Mouse (Mus musculus): ENCODE measurements around the gene Bbs4. TPM values are rescaled to one million over a fixed set of nuclear protein-coding genes. Genes with fewer than 3 reads are reported as not detected.
"Not testable (repeated sequence)": the region's sequence is repeated elsewhere in the genome, so short reads cannot be mapped to it uniquely, and the experiment has no call there.

Gene Bbs4
- 12.6 and 14.3 TPM in 2 replicates for polyA plus RNA-seq (2015; fragmentation: Nextera tagmentation; extraction: Ambion mirVana)

DNA sequence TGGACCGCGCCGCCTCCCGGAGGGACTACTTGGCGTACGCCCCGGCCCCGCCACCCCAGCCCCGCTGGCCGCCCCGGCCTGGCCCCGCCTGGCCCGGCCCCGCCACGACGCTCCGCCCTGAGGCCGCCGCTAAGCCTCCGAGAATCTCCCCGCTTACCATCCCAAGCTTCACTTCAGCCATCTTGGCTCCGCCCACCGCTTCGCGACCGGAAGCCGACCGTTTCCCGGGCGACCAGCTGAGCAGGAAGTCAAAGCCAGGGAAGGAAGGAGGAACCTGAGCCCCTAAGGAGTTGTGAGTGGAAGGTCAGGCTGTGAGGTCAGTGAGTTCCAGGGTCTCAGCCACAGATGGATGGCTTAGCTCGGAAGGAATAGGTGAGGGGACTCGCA, at the start of gene Bbs4:
Gene Bbs4, minus strand, starts transcription at position 256 of the 387 bp plus-strand sequence.
- Histone ChIP-seq H3K9me3 (no peaks in the 10 kb centered on the region), H3K9ac (peak within 1 kb of the TSS; percentile 57), H3K27me3 (no peaks in the 10 kb centered on the region), H3K4me2 (peak within 1 kb of the TSS; percentile 65), H3K4me3 (peak within 1 kb of the TSS; percentile 66), H3K27ac (peak within 1 kb of the TSS; percentile 86), H3K4me1 (peaks cover 5% of the 10 kb centered on the region; the same call in 1 of the 2 replicates), H3K36me3 (no peaks in the 10 kb centered on the region)
- peak; percentile 97 for ATAC-seq (ENCODE audit: borderline replicate concordance, extremely low read depth, low FRiP score, low TSS enrichment)
- WGBS, result under 1% methylated on average over 32 of the region's 32 CpGs

DNA sequence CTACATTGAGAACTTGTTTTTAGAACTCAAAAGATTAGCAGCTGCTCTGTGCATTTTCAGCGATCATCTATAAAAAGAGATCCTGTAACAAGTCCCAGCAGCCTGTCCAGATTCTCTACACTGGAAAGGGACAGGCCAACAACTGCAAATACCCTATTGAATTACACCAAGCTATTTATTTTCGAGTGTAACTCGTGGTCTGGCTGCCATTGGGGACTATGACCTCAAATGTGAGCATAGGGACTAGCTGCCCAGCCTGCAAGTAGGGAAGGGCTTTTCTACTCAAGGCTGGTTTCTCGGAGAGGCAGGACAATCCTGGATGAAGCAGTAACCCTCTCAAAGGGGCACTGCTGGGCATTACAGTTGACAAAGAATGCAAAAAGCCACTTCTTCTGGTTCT, 35.8 kb upstream of the Bbs4 start:
- no peak for ATAC-seq (ENCODE audit: borderline replicate concordance, extremely low read depth, low FRiP score, low TSS enrichment)
- H3K4me2 ChIP-seq, result no peak overlapping the region
- H3K27ac ChIP-seq, result no peak overlapping the region
- H3K4me3 ChIP-seq, result no peak overlapping the region
- no peaks in the 10 kb centered on the region for H3K27me3 ChIP-seq
- H3K36me3 ChIP-seq, result peaks cover 28% of the 10 kb centered on the region
- WGBS, result 83% methylated on average over 4 of the region's 4 CpGs
- H3K9me3 ChIP-seq, result no peaks in the 10 kb centered on the region
- H3K9ac ChIP-seq, result no peak overlapping the region
- H3K4me1 ChIP-seq, result no peaks in the 10 kb centered on the region

GRCm38 (mm10) chr9:59388311-59388710, 35.0 kb upstream of the Bbs4 start:
- peaks cover 22% of the 10 kb centered on the region for H3K36me3 ChIP-seq

DNA sequence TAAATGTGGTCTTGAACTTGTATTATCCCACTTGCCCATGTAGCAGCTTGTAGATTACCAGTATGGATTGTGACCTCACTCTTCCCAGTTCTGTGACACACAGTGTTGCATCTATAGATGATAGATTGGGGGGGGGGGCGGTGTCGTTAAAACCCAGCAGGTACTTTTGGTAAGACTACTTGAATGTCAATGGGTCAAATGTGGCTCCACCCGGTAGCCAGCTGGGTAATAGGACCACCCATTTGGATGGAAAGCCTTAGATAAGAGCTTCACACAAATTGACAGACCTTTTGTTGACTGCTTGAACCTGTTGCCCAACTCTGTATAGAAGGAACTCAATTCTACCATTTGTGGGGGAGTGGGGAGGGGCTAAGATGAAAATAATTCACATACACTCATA, 34.2 kb upstream of the Bbs4 start:
- no peaks in the 10 kb centered on the region for H3K9me3 ChIP-seq
- H3K4me2 ChIP-seq, result no peak overlapping the region
- H3K27ac ChIP-seq, result no peak overlapping the region
- no peak for ATAC-seq (ENCODE audit: borderline replicate concordance, extremely low read depth, low FRiP score, low TSS enrichment)
- no peaks in the 10 kb centered on the region for H3K27me3 ChIP-seq
- no peaks in the 10 kb centered on the region for H3K4me1 ChIP-seq
- 54% methylated on average over 3 of the region's 3 CpGs for WGBS
- H3K9ac ChIP-seq, result no peak overlapping the region
- no peak overlapping the region for H3K4me3 ChIP-seq
- peaks cover 14% of the 10 kb centered on the region; the same call in 1 of the 2 replicates for H3K36me3 ChIP-seq

More at GRCm38 (mm10) chr9:59388311-59388710, 35.0 kb upstream of the Bbs4 start:
- Histone ChIP-seq H3K27ac (no peak overlapping the region), H3K27me3 (no peaks in the 10 kb centered on the region), H3K9ac (no peak overlapping the region), H3K4me3 (no peak overlapping the region), H3K4me1 (no peaks in the 10 kb centered on the region), H3K9me3 (no peaks in the 10 kb centered on the region), H3K4me2 (no peak overlapping the region)
- 75% methylated on average over 1 of the region's 1 CpGs for WGBS
- ATAC-seq (ENCODE audit: borderline replicate concordance, extremely low read depth, low FRiP score, low TSS enrichment), result no peak

- H3K27ac ChIP-seq, result no peak overlapping the region
- H3K4me2 ChIP-seq, result no peak overlapping the region
- ATAC-seq (ENCODE audit: borderline replicate concordance, extremely low read depth, low FRiP score, low TSS enrichment), result no peak
- H3K36me3 ChIP-seq, result no peaks in the 10 kb centered on the region
- H3K4me3 ChIP-seq, result no peak overlapping the region
- H3K4me1 ChIP-seq, result no peaks in the 10 kb centered on the region
- WGBS, result 88% methylated on average over 15 of the region's 15 CpGs
- no peaks in the 10 kb centered on the region for H3K27me3 ChIP-seq
- no peaks in the 10 kb centered on the region for H3K9me3 ChIP-seq
- no peak overlapping the region for H3K9ac ChIP-seq
Measured at GRCm38 (mm10) chr9:59375626-59376025, 22.3 kb upstream of the Bbs4 start.

GRCm38 (mm10) chr9:59369646-59370045, 16.3 kb upstream of the Bbs4 start:
- WGBS, result 85% methylated on average over 9 of the region's 9 CpGs
- H3K9me3 ChIP-seq, result no peaks in the 10 kb centered on the region
- H3K4me3 ChIP-seq, result no peak overlapping the region
- H3K4me1 ChIP-seq, result no peaks in the 10 kb centered on the region
- no peaks in the 10 kb centered on the region for H3K27me3 ChIP-seq
- H3K36me3 ChIP-seq, result no peaks in the 10 kb centered on the region
- ATAC-seq (ENCODE audit: borderline replicate concordance, extremely low read depth, low FRiP score, low TSS enrichment), result no peak
- no peak overlapping the region for H3K4me2 ChIP-seq
- H3K27ac ChIP-seq, result no peak overlapping the region
- H3K9ac ChIP-seq, result no peak overlapping the region

DNA sequence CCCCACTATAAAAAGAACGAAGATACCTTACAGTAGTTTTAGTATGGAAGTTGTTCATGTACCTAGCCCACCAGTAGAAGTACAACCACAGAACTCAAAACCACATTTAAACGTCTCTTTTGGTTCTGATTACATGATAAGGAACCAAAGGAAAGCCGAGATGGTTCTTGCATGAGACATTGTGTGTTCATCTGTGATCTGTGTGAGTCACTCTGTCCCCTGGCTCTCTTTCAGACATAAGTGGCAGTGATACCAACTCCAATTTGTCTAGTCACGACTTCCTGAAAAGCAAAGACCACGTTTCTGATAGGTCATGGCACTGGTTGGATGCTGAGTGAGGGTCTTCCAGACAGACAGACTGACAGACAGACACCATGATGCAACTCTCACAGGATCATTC, 15.9 kb upstream of the Bbs4 start:
- Histone ChIP-seq H3K27me3 (no peaks in the 10 kb centered on the region), H3K9ac (no peak overlapping the region), H3K4me3 (no peak overlapping the region), H3K4me2 (no peak overlapping the region), H3K9me3 (no peaks in the 10 kb centered on the region), H3K4me1 (no peaks in the 10 kb centered on the region), H3K36me3 (no peaks in the 10 kb centered on the region), H3K27ac (no peak overlapping the region)
- 70% methylated on average over 5 of the region's 5 CpGs for WGBS
- ATAC-seq (ENCODE audit: borderline replicate concordance, extremely low read depth, low FRiP score, low TSS enrichment), result no peak

DNA sequence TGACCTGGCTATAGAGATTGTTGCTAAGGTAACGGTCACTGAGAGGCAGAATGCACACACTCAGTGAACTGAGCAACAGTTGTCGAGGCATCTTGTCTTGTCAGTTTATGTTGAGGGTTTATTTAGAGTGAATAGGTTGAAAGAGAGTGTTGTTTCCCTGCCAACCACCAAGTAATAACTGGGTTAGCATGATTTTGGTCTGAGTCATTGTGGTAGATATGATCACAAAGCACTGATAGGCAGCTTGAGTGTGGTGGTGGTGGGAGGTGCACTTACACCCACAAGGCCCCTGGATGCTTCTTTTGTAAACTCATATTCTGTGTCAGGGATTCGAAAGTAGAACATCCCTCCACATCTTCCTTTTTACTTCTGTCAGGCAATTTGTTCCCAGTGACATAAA, 7.2 kb upstream of the Bbs4 start:
- not testable (repeated sequence) for H3K4me1 ChIP-seq; H3K9ac ChIP-seq; H3K4me2 ChIP-seq; ATAC-seq (ENCODE audit: borderline replicate concordance, extremely low read depth, low FRiP score, low TSS enrichment); H3K36me3 ChIP-seq; H3K27ac ChIP-seq; H3K9me3 ChIP-seq; H3K27me3 ChIP-seq; H3K4me3 ChIP-seq
- 54% methylated on average over 2 of the region's 3 CpGs for WGBS

- H3K36me3 ChIP-seq, H3K9me3 ChIP-seq: not testable (repeated sequence)
- 50% methylated on average over 1 of the region's 1 CpGs for WGBS
Measured at GRCm38 (mm10) chr9:59358041-59358440, 4.7 kb upstream of the Bbs4 start.

GRCm38 (mm10) chr9:59352586-59353252, 589 bp downstream of the Bbs4 start:
- H3K27me3 ChIP-seq, result no peaks in the 10 kb centered on the region
- H3K4me1 ChIP-seq, result peaks cover 5% of the 10 kb centered on the region; the same call in 1 of the 2 replicates
- peak overlapping the region; percentile 57 for H3K9ac ChIP-seq
- no peak for ATAC-seq (ENCODE audit: borderline replicate concordance, extremely low read depth, low FRiP score, low TSS enrichment)
- peak overlapping the region; percentile 86 for H3K27ac ChIP-seq
- H3K36me3 ChIP-seq, result no peaks in the 10 kb centered on the region
- H3K4me3 ChIP-seq, result peak overlapping the region; percentile 66
- H3K4me2 ChIP-seq, result peak overlapping the region; percentile 65
- 8% methylated on average over 14 of the region's 15 CpGs for WGBS
- no peaks in the 10 kb centered on the region for H3K9me3 ChIP-seq

More at GRCm38 (mm10) chr9:59358041-59358440, 4.7 kb upstream of the Bbs4 start:
- H3K27ac ChIP-seq; H3K27me3 ChIP-seq; H3K4me1 ChIP-seq; H3K4me3 ChIP-seq; ATAC-seq (ENCODE audit: borderline replicate concordance, extremely low read depth, low FRiP score, low TSS enrichment); H3K9ac ChIP-seq; H3K4me2 ChIP-seq: not testable (repeated sequence)

DNA sequence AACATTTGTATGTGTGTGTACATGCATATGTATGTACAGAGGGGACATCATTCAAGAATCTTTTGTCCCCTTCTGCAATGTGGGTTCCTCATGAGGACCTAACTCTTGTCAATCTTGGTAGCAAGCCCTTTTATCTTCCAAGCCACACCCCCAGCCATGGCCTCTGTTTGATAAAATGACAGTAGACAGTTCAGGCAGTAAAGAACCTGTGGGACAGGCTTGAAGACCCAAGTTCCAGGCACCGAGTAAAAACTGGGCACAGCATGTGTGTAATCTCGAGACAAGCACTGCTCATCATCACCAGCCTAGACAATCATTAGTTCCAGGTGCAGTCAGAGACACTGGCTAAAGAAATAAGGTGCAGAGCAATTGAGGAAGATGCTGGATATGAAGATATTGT, 7.1 kb downstream of the Bbs4 start:
- Histone ChIP-seq H3K4me3 (no peak overlapping the region), H3K4me2 (no peak overlapping the region), H3K4me1 (no peaks in the 10 kb centered on the region), H3K27ac (no peak overlapping the region), H3K27me3 (no peaks in the 10 kb centered on the region), H3K9me3 (no peaks in the 10 kb centered on the region), H3K9ac (no peak overlapping the region), H3K36me3 (peaks cover 6% of the 10 kb centered on the region; the same call in 1 of the 2 replicates)
- no peak for ATAC-seq (ENCODE audit: borderline replicate concordance, extremely low read depth, low FRiP score, low TSS enrichment)
- 64% methylated on average over 2 of the region's 2 CpGs for WGBS

- H3K4me3 ChIP-seq, result no peak overlapping the region
Measured at GRCm38 (mm10) chr9:59340002-59340401, 13.3 kb downstream of the Bbs4 start.

More at GRCm38 (mm10) chr9:59340002-59340401, 13.3 kb downstream of the Bbs4 start:
- Histone ChIP-seq H3K27me3 (no peaks in the 10 kb centered on the region), H3K9ac (no peak overlapping the region), H3K36me3 (peaks cover 6% of the 10 kb centered on the region; the same call in 1 of the 2 replicates), H3K9me3 (no peaks in the 10 kb centered on the region), H3K4me2 (no peak overlapping the region), H3K27ac (no peak overlapping the region), H3K4me1 (peaks cover 5% of the 10 kb centered on the region; the same call in 1 of the 2 replicates)
- WGBS, result 80% methylated on average over 9 of the region's 9 CpGs
- no peak for ATAC-seq (ENCODE audit: borderline replicate concordance, extremely low read depth, low FRiP score, low TSS enrichment)
